Mouse (Mus musculus) stomach, embryonic 15.5 days (tissue): ENCODE measurements around the gene Plekhm3. TPM values are rescaled to one million over a fixed set of nuclear protein-coding genes. Genes with fewer than 3 reads are reported as not detected.

ENCODE experiments used
- polyA plus RNA-seq: library from polyadenylated mRNA; unstranded; fragments of >200 nt; fragmentation: Nextera tagmentation; extraction: Ambion mirVana; gene quantifications from 2 replicates; pipeline ENCODE4 v1.2.1, GENCODE M21; 2015

Plekhm3 gene
- polyA plus RNA-seq, 1 experiment from 2014 or later, result 5.7 TPM

Other genes with a start within 250 kb of the Plekhm3 start
- 7.3 and 9.2 TPM in 2 replicates for gene Fzd5, start 219.1 kb downstream of the Plekhm3 start, polyA plus RNA-seq
- 0.95 and 1.0 TPM in 2 replicates for gene Akr1cl, start 75.9 kb upstream of the Plekhm3 start, polyA plus RNA-seq
- not detected in 2 replicates for gene Cryge, start 94.3 kb upstream of the Plekhm3 start, polyA plus RNA-seq
- gene Crygd, start 106.6 kb upstream of the Plekhm3 start, polyA plus RNA-seq, result not detected in 2 replicates
- not detected in 2 replicates for gene Crygc, start 116.9 kb upstream of the Plekhm3 start, polyA plus RNA-seq
- gene Crygb, start 125.5 kb upstream of the Plekhm3 start, polyA plus RNA-seq, result not detected in 2 replicates
- not detected in 2 replicates for gene Cryga, start 146.5 kb upstream of the Plekhm3 start, polyA plus RNA-seq
- gene Gm28845, start 162.7 kb upstream of the Plekhm3 start, polyA plus RNA-seq, result not detected in 2 replicates
- 0.12 and 0.26 TPM in 2 replicates for gene D630023F18Rik, start 166.4 kb upstream of the Plekhm3 start, polyA plus RNA-seq
- gene Idh1, start 229.7 kb upstream of the Plekhm3 start, polyA plus RNA-seq, result 159 and 161 TPM in 2 replicates
- 7.7 and 10.2 TPM in 2 replicates for gene Pikfyve, start 229.9 kb upstream of the Plekhm3 start, polyA plus RNA-seq